Mouse (Mus musculus): ENCODE data around the gene Gpr19. TPM values are rescaled to one million over a fixed set of nuclear protein-coding genes. Genes with fewer than 3 reads are reported as not detected.

Gpr19 gene
- total RNA-seq, 1 experiment, result 34.7 TPM

GRCm38 (mm10) chr6:134926338-134926705 is 27.9 kb upstream of the Gpr19 start:
- Histone ChIP-seq H3K27ac (ENCODE audit: insufficient read depth, low read depth, low read length, poor library complexity, severe bottlenecking) (no peak overlapping the region), H3K9ac (ENCODE audit: insufficient read depth, low read depth, low read length, poor library complexity, severe bottlenecking) (peak overlapping the region; percentile 86), H3K9me3 (ENCODE audit: control insufficient read depth, insufficient read depth, low read depth, low read length) (no peaks in the 10 kb centered on the region), H3K4me1 (ENCODE audit: control insufficient read depth in 2 of 2, insufficient read depth in 2 of 2, low read length in 2 of 2, poor library complexity in 1 of 2) (peaks cover 2 to 8% of the 10 kb centered on the region in 2 experiments; a peak in 3 of 4 replicates), H3K36me3 (ENCODE audit: control insufficient read depth, insufficient read depth, low read length, poor library complexity, severe bottlenecking) (no peaks in the 10 kb centered on the region; the same call in 1 of the 2 replicates), H3K4me3 (ENCODE audit: insufficient read depth in 1 of 2, low read depth in 1 of 2, low read length in 2 of 2, poor library complexity in 1 of 2, severe bottlenecking in 1 of 2) (peak overlapping the region; percentile 79 to 83; a peak in 3 of 4 replicates)
- in situ Hi-C loops (cut with MboI; ENCODE audit: low sequenced_read_pairs in 2 of 2, unreplicated experiment in 2 of 2), result no loop called here
- TF ChIP-seq MAFK (IDR thresholded peaks at IDR 0.05; ENCODE audit: insufficient read depth, low read depth, low read length) (no peak), ZNF384 (IDR thresholded peaks at IDR 0.05; ENCODE audit: low read depth, low read length) (0 out of 2 replicates have a peak, but pooled peaks have one; percentile 7)
- no peak for DNase-seq (ENCODE audit: low read depth, low spot score)

- in situ Hi-C loops (cut with MboI; ENCODE audit: low sequenced_read_pairs in 2 of 2, unreplicated experiment in 2 of 2), result no loop called here
- Histone ChIP-seq H3K4me1 (ENCODE audit: control insufficient read depth in 2 of 2, insufficient read depth in 2 of 2, low read length in 2 of 2, poor library complexity in 1 of 2) (peaks cover 2 to 8% of the 10 kb centered on the region in 2 experiments; a peak in 3 of 4 replicates), H3K9me3 (ENCODE audit: control insufficient read depth, insufficient read depth, low read depth, low read length) (no peaks in the 10 kb centered on the region), H3K9ac (ENCODE audit: insufficient read depth, low read depth, low read length, poor library complexity, severe bottlenecking) (no peak overlapping the region), H3K27ac (ENCODE audit: insufficient read depth, low read depth, low read length, poor library complexity, severe bottlenecking) (no peak overlapping the region), H3K4me3 (ENCODE audit: insufficient read depth in 1 of 2, low read depth in 1 of 2, low read length in 2 of 2, poor library complexity in 1 of 2, severe bottlenecking in 1 of 2) (peak overlapping the region in 1 of 2 experiments; percentile 83; a peak in 1 of 4 replicates), H3K36me3 (ENCODE audit: control insufficient read depth, insufficient read depth, low read length, poor library complexity, severe bottlenecking) (no peaks in the 10 kb centered on the region; the same call in 1 of the 2 replicates)
- DNase-seq (ENCODE audit: low read depth, low spot score), result no peak
- TF ChIP-seq ZC3H11A (IDR thresholded peaks at IDR 0.05; ENCODE audit: borderline replicate concordance, low read depth, low read length) (no peak), MAFK (IDR thresholded peaks at IDR 0.05; ENCODE audit: insufficient read depth, low read depth, low read length) (no peak), HCFC1 (IDR thresholded peaks at IDR 0.05; ENCODE audit: borderline replicate concordance, insufficient read depth, low read length) (no peak), ZNF384 (IDR thresholded peaks at IDR 0.05; ENCODE audit: low read depth, low read length) (no peak), CHD2 (IDR thresholded peaks at IDR 0.05; ENCODE audit: low read depth, low read length) (no peak)
These were observed 27.4 kb upstream of the Gpr19 start for GRCm38 (mm10) chr6:134925673-134926337.

GRCm38 (mm10) chr6:134924262-134924661 is 25.9 kb upstream of the Gpr19 start:
- Histone ChIP-seq H3K9me3 (ENCODE audit: control insufficient read depth, insufficient read depth, low read depth, low read length) (no peaks in the 10 kb centered on the region), H3K4me1 (ENCODE audit: control insufficient read depth in 2 of 2, insufficient read depth in 2 of 2, low read length in 2 of 2, poor library complexity in 1 of 2) (peaks cover 2 to 9% of the 10 kb centered on the region in 2 experiments; a peak in 3 of 4 replicates), H3K4me3 (ENCODE audit: insufficient read depth in 1 of 2, low read depth in 1 of 2, low read length in 2 of 2, poor library complexity in 1 of 2, severe bottlenecking in 1 of 2) (no peak overlapping the region), H3K36me3 (ENCODE audit: control insufficient read depth, insufficient read depth, low read length, poor library complexity, severe bottlenecking) (no peaks in the 10 kb centered on the region; the same call in 1 of the 2 replicates), H3K27ac (ENCODE audit: insufficient read depth, low read depth, low read length, poor library complexity, severe bottlenecking) (no peak overlapping the region), H3K9ac (ENCODE audit: insufficient read depth, low read depth, low read length, poor library complexity, severe bottlenecking) (no peak overlapping the region)
- in situ Hi-C loops (cut with MboI; ENCODE audit: low sequenced_read_pairs in 2 of 2, unreplicated experiment in 2 of 2), result no loop called here
- DNase-seq (ENCODE audit: low read depth, low spot score), result no peak
- TF ChIP-seq HCFC1 (IDR thresholded peaks at IDR 0.05; ENCODE audit: borderline replicate concordance, insufficient read depth, low read length) (no peak), ZNF384 (IDR thresholded peaks at IDR 0.05; ENCODE audit: low read depth, low read length) (no peak), MAFK (IDR thresholded peaks at IDR 0.05; ENCODE audit: insufficient read depth, low read depth, low read length) (no peak), ZC3H11A (IDR thresholded peaks at IDR 0.05; ENCODE audit: borderline replicate concordance, low read depth, low read length) (no peak), CHD2 (IDR thresholded peaks at IDR 0.05; ENCODE audit: low read depth, low read length) (no peak)

- no peaks in the 10 kb centered on the region for H3K9me3 ChIP-seq (ENCODE audit: control insufficient read depth, insufficient read depth, low read depth, low read length)
- no peak overlapping the region for H3K27ac ChIP-seq (ENCODE audit: insufficient read depth, low read depth, low read length, poor library complexity, severe bottlenecking)
- peaks cover 2 to 11% of the 10 kb centered on the region in 2 experiments; a peak in 3 of 4 replicates for H3K4me1 ChIP-seq (ENCODE audit: control insufficient read depth in 2 of 2, insufficient read depth in 2 of 2, low read length in 2 of 2, poor library complexity in 1 of 2)
- TF ChIP-seq ZNF384 (IDR thresholded peaks at IDR 0.05; ENCODE audit: low read depth, low read length) (no peak), ZC3H11A (IDR thresholded peaks at IDR 0.05; ENCODE audit: borderline replicate concordance, low read depth, low read length) (no peak), CHD2 (IDR thresholded peaks at IDR 0.05; ENCODE audit: low read depth, low read length) (no peak), MAFK (IDR thresholded peaks at IDR 0.05; ENCODE audit: insufficient read depth, low read depth, low read length) (no peak), HCFC1 (IDR thresholded peaks at IDR 0.05; ENCODE audit: borderline replicate concordance, insufficient read depth, low read length) (no peak)
- in situ Hi-C loops (cut with MboI; ENCODE audit: low sequenced_read_pairs in 2 of 2, unreplicated experiment in 2 of 2), result no loop called here
- H3K36me3 ChIP-seq (ENCODE audit: control insufficient read depth, insufficient read depth, low read length, poor library complexity, severe bottlenecking), result no peaks in the 10 kb centered on the region; the same call in 1 of the 2 replicates
- no peak overlapping the region for H3K9ac ChIP-seq (ENCODE audit: insufficient read depth, low read depth, low read length, poor library complexity, severe bottlenecking)
- no peak overlapping the region for H3K4me3 ChIP-seq (ENCODE audit: insufficient read depth in 1 of 2, low read depth in 1 of 2, low read length in 2 of 2, poor library complexity in 1 of 2, severe bottlenecking in 1 of 2)
- no peak for DNase-seq (ENCODE audit: low read depth, low spot score)
These were observed 25.3 kb upstream of the Gpr19 start for GRCm38 (mm10) chr6:134923670-134924069.
